Mouse (Mus musculus) heart, postnatal 0 days (tissue): ENCODE data around the gene Klf6. TPM values are rescaled to one million over a fixed set of nuclear protein-coding genes. Genes with fewer than 3 reads are reported as not detected.

Experiments
- ATAC-seq: fragments of 200-750 bp; cut with Nextera tagmentation; 2 replicates; pipeline ENCODE4 v1.8.0; 2017; ENCODE audit warnings: low read depth, moderate number of reproducible peaks, moderate library complexity; ENCODE audit not compliant: insufficient read depth
- DNase-seq: peaks from one replicate; pipeline ENCODE4 v3.0.0-alpha.2; 2016; ENCODE audit warnings: low spot score
- H3K27ac ChIP-seq: fragments of 300-500 bp; sonication (generic); 2 replicates; pipeline ENCODE4 v1.5.1; 2014; ENCODE audit warnings: low read depth, mild to moderate bottlenecking
- H3K27me3 ChIP-seq: fragments of 300-500 bp; sonication (generic); 2 replicates; pipeline ENCODE4 v1.6.1; 2014; ENCODE audit warnings: low read length, mixed read lengths; ENCODE audit not compliant: control insufficient read depth, insufficient read depth
- H3K36me3 ChIP-seq: fragments of 300-500 bp; sonication (generic); replicated peaks from 2 replicates; pipeline ENCODE4 v1.6.1; 2014; ENCODE audit warnings: low read length, mixed read lengths; ENCODE audit not compliant: control insufficient read depth, insufficient read depth
- H3K4me1 ChIP-seq: fragments of 300-500 bp; sonication (generic); 2 replicates; pipeline ENCODE4 v1.6.1; 2014; ENCODE audit warnings: antibody characterized with exemption; ENCODE audit not compliant: control insufficient read depth, insufficient read depth
- H3K4me2 ChIP-seq: fragments of 300-500 bp; sonication (generic); 2 replicates; pipeline ENCODE4 v1.6.1; 2014; ENCODE audit warnings: low read depth, mild to moderate bottlenecking, low read length, moderate library complexity
- H3K4me3 ChIP-seq: fragments of 300-500 bp; sonication (generic); 2 replicates; pipeline ENCODE4 v1.5.1; 2014; ENCODE audit warnings: low read depth, low read length
- H3K9ac ChIP-seq: fragments of 300-500 bp; sonication (generic); replicated peaks from 2 replicates; pipeline ENCODE4 v1.6.1; 2014; ENCODE audit warnings: low read depth, low read length, mixed read lengths
- H3K9me3 ChIP-seq: fragments of 300-500 bp; sonication (generic); replicated peaks from 2 replicates; pipeline ENCODE4 v1.6.1; 2016; ENCODE audit warnings: low read length; ENCODE audit not compliant: control insufficient read depth
- CTCF ChIP-seq: IDR thresholded peaks from 2 replicates; pipeline ENCODE4 v1.5.1; 2016; ENCODE audit warnings: antibody characterized with exemption, control low read depth, low read depth
- EP300 ChIP-seq: IDR thresholded peaks from 2 replicates; pipeline ENCODE4 v1.6.1; 2016; ENCODE audit warnings: antibody characterized with exemption, low read depth
- WGBS: fragments of 180-500 bp; shearing (Covaris S2); extraction: QIAGEN DNeasy Blood & Tissue Kit; methylation state at CpG from one replicate; pipeline ENCODE4 v1.1.7; 2014; 5-methylcytosine and 5-hydroxymethylcytosine counted together
- polyA plus RNA-seq: library from polyadenylated mRNA; unstranded; fragments of >200 nt; fragmentation: Nextera tagmentation; extraction: Ambion mirVana; gene quantifications from 2 replicates; pipeline ENCODE4 v1.2.1, GENCODE M21; 2015
- total RNA-seq: library from RNA; depleted of rRNA; stranded (reverse); fragments of >200 nt; gene quantifications from 2 replicates; pipeline ENCODE4 v1.2.3, GENCODE M21; 2014; ENCODE audit warnings: low replicate concordance

Gene Klf6
- total and polyA plus RNA-seq, 2 experiments from 2014 or later, result 59.6 to 65.3 TPM

- WGBS, result 67% methylated on average over 7 of the region's 7 CpGs
- TF ChIP-seq CTCF (no peak), EP300 (no peak)
- no peak overlapping the region for H3K9ac ChIP-seq
Observed at GRCm38 (mm10) chr13:5823150-5823549, 38.1 kb upstream of the Klf6 start.

GRCm38 (mm10) chr13:5824189-5824815 lies 37.0 kb upstream of the Klf6 start:
- WGBS, result 57% methylated on average over 8 of the region's 8 CpGs
- Histone ChIP-seq H3K9ac (no peak overlapping the region), H3K27ac (no peak overlapping the region), H3K27me3 (no peaks in the 10 kb centered on the region), H3K9me3 (no peaks in the 10 kb centered on the region), H3K4me2 (no peak overlapping the region), H3K4me1 (peaks cover 16% of the 10 kb centered on the region), H3K36me3 (no peaks in the 10 kb centered on the region), H3K4me3 (no peak overlapping the region)
- TF ChIP-seq CTCF, result no peak
- DNase-seq (no peak), ATAC-seq (no peak)

More at GRCm38 (mm10) chr13:5823150-5823549, 38.1 kb upstream of the Klf6 start:
- no peak for ATAC-seq
- Histone ChIP-seq H3K4me3 (no peak overlapping the region), H3K27me3 (no peaks in the 10 kb centered on the region), H3K36me3 (no peaks in the 10 kb centered on the region), H3K9me3 (no peaks in the 10 kb centered on the region), H3K27ac (peak overlapping the region; percentile 60; the same call in 1 of the 2 replicates), H3K4me1 (peaks cover 16% of the 10 kb centered on the region), H3K4me2 (no peak overlapping the region)
- DNase-seq, result no peak

DNA sequence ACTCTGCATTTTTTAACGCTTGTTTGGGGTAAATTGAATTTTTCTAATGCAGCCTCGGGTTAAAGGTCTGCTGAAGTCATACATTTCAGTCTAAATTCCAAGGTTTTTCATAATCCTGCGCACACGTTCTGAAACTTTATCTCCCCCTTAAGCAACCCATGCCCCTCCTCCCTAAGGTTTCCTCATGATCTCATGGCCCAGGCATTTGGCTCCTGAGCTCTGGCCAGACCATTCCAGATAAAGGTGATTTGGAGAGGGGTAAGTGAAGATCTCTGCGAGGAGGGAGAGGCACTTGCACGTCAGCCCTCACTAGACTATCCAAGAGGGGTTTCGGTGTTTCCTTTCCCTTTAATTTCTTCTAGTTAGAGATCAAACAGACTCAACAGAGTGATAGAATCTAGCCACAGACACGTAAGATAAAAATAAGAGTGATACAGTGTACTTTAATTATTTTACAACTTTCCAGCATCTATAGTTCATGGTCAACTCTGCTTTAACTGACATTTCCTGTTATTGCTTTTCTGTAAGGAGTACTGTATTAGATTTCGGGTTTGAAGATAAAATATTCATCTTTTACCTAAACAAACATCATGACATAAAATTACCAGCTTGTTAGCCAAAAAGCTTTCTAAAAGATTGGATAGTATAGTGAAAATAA lies 35.0 kb upstream of the Klf6 start:
- no peak overlapping the region for H3K27ac ChIP-seq
- peaks cover 11% of the 10 kb centered on the region for H3K4me1 ChIP-seq
- H3K36me3 ChIP-seq, result no peaks in the 10 kb centered on the region
- H3K9ac ChIP-seq, result no peak overlapping the region
- TF ChIP-seq CTCF (no peak), EP300 (0 out of 2 replicates have a peak, but pooled peaks have one; percentile 20)
- WGBS, result 12% methylated on average over 9 of the region's 9 CpGs
- peak; percentile 62 for DNase-seq
- no peaks in the 10 kb centered on the region for H3K9me3 ChIP-seq
- H3K27me3 ChIP-seq, result no peaks in the 10 kb centered on the region
- peak; percentile 66 for ATAC-seq
- peak overlapping the region; percentile 51 for H3K4me2 ChIP-seq
- peak overlapping the region; percentile 24; the same call in 1 of the 2 replicates for H3K4me3 ChIP-seq

GRCm38 (mm10) chr13:5831976-5832375 lies 29.3 kb upstream of the Klf6 start:
- Histone ChIP-seq H3K4me3 (no peak overlapping the region), H3K4me1 (no peaks in the 10 kb centered on the region), H3K36me3 (no peaks in the 10 kb centered on the region), H3K9me3 (no peaks in the 10 kb centered on the region), H3K27ac (no peak overlapping the region), H3K27me3 (no peaks in the 10 kb centered on the region), H3K9ac (no peak overlapping the region), H3K4me2 (no peak overlapping the region)
- no peak for ATAC-seq
- WGBS, result 41% methylated on average over 7 of the region's 7 CpGs
- TF ChIP-seq CTCF, result no peak
- TF ChIP-seq EP300, result no peak
- DNase-seq, result no peak

DNA sequence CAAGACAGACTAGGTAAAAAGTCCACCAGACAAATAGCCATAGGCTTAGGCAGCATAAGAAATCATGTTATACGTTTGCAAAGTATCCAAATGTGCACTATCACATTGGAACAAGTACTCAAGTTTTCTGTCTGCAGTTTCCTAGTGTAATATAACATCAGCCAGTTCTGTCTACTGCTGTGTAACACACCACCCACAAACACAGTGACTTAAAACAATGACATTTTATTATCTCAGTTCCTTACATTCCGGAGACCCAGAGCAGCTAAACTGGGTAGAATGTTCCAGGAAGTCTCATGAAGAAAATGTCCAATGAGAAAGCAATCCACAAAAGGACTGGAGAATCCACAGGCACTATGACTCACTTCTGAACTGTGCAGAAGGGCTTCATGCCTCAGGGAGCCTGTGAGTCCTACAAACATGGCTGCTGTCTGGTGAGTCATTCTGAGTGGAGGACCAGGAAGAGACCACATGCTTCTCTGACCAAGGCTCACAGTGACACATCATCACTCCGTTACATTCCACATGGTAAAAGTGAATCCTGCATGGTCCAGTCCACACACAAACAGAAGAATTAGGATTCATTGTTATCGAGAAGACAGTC lies 24.0 kb upstream of the Klf6 start:
- Histone ChIP-seq H3K4me1 (peaks cover 10% of the 10 kb centered on the region), H3K27me3 (no peaks in the 10 kb centered on the region), H3K4me2 (no peak overlapping the region), H3K36me3 (no peaks in the 10 kb centered on the region), H3K9me3 (no peaks in the 10 kb centered on the region), H3K27ac (peak overlapping the region; percentile 32; the same call in 1 of the 2 replicates), H3K9ac (no peak overlapping the region), H3K4me3 (no peak overlapping the region)
- DNase-seq (peak; percentile 62), ATAC-seq (peak; percentile 85)
- TF ChIP-seq EP300, result no peak
- TF ChIP-seq CTCF, result no peak
- WGBS, result 54% methylated on average over 4 of the region's 4 CpGs
